In genomic region chr15:78916052-78916826, GRCm38 (mm10) we compare ENCODE assay signal across 8 mouse cellular contexts. TPM values are rescaled to one million over a fixed set of nuclear protein-coding genes. Genes with fewer than 3 reads are reported as not detected.
A peak's percentile ranks its signal among the peaks of the same experiment; 100 is the strongest.
DNase-seq lines count a peak whose midpoint lies in the region; ATAC-seq and TF ChIP-seq lines count a peak whose summit lies in the region.

No protein-coding gene starts in this region.

- no peak for ATAC-seq in forebrain, postnatal 0 days
- no peak for ATAC-seq in midbrain, embryonic 12.5 days (ENCODE audit: low FRiP score, low read depth)

- H3K27ac ChIP-seq in layer of hippocampus, adult 2 months: peak overlapping the region; percentile 69
- H3K27ac ChIP-seq in forebrain, postnatal 0 days (ENCODE audit: low read depth, low read length): peak overlapping the region; percentile 45; the same call in 1 of the 2 replicates
- H3K27ac ChIP-seq in midbrain, embryonic 12.5 days (replicated peaks): peak overlapping the region; percentile 15; the same call in 1 of the 2 replicates

- H3K27me3 ChIP-seq in forebrain, postnatal 0 days (ENCODE audit: insufficient read depth, low read length): no peaks in the 10 kb centered on the region
- peaks cover 3% of the 10 kb centered on the region; the same call in 1 of the 2 replicates for H3K27me3 ChIP-seq in midbrain, embryonic 12.5 days

- no peak for DNase-seq in layer of hippocampus, adult 2 months (ENCODE audit: low spot score in 2 of 2)
- no peak for DNase-seq in layer of hippocampus, adult 9-11 months
- peak; percentile 71 to 78 for DNase-seq in cerebellum, adult 18-20 months
- DNase-seq in forebrain, postnatal 0 days: peak; percentile 36
- no peak for DNase-seq in gastrocnemius, adult 8-10 months (ENCODE audit: low spot score in 2 of 2)
- no peak for DNase-seq in lung, postnatal 25 days (ENCODE audit: low spot score)
- DNase-seq in adrenal gland, postnatal 36 days: no peak

- H3K36me3 ChIP-seq in forebrain, postnatal 0 days (ENCODE audit: insufficient read depth): peaks cover 19% of the 10 kb centered on the region
- peaks cover 20% of the 10 kb centered on the region for H3K36me3 ChIP-seq in midbrain, embryonic 12.5 days

- H3K4me1 ChIP-seq in forebrain, postnatal 0 days (ENCODE audit: insufficient read depth): peaks cover 25% of the 10 kb centered on the region
- H3K4me1 ChIP-seq in midbrain, embryonic 12.5 days: peaks cover 31% of the 10 kb centered on the region

- peak overlapping the region; percentile 51 for H3K9ac ChIP-seq in forebrain, postnatal 0 days
- peak overlapping the region; percentile 76 for H3K9ac ChIP-seq in midbrain, embryonic 12.5 days (replicated peaks)

- 28% methylated on average over 12 of the region's 12 CpGs for WGBS in forebrain, postnatal 0 days
- WGBS in midbrain, embryonic 12.5 days: 43% methylated on average over 12 of the region's 12 CpGs

- peak overlapping the region; percentile 84 for H3K4me2 ChIP-seq in forebrain, postnatal 0 days (ENCODE audit: low read depth)
- peak overlapping the region; percentile 86 for H3K4me2 ChIP-seq in midbrain, embryonic 12.5 days (replicated peaks)

- no peaks in the 10 kb centered on the region for H3K9me3 ChIP-seq in forebrain, postnatal 0 days (ENCODE audit: low read length)
- no peaks in the 10 kb centered on the region for H3K9me3 ChIP-seq in midbrain, embryonic 12.5 days

- H3K4me3 ChIP-seq in layer of hippocampus, adult 2 months: peak overlapping the region; percentile 80
- peak overlapping the region; percentile 72 for H3K4me3 ChIP-seq in forebrain, postnatal 0 days (ENCODE audit: low read depth, low read length)
- H3K4me3 ChIP-seq in midbrain, embryonic 12.5 days: peak overlapping the region; percentile 63

- TF ChIP-seq CTCF in layer of hippocampus, adult 2 months (conservative IDR thresholded peaks at IDR 0.05): no peak
- TF ChIP-seq CTCF in forebrain, postnatal 0 days (IDR thresholded peaks at IDR 0.05; ENCODE audit: low read depth): no peak; the same call in 1 of the 2 replicates

RNA-seq across cellular contexts. Expression of gene Pdxp, which starts 2.5 kb away (rescaled TPM):
- total RNA-seq in layer of hippocampus, adult 2 months (2021): 100 to 1,000 TPM; 162 to 172 TPM
- total RNA-seq in forebrain, postnatal 0 days (2014; rRNA removed): 263 and 283 TPM in 2 replicates
- 174 and 175 TPM in 2 replicates for polyA plus RNA-seq in forebrain, postnatal 0 days (2015; fragmentation: Nextera tagmentation; extraction: Ambion mirVana)
- 46.3 and 53.7 TPM in 2 replicates for polyA plus RNA-seq in midbrain, embryonic 12.5 days (2016; fragmentation: Nextera tagmentation; extraction: Ambion mirVana)
- total RNA-seq in gastrocnemius, adult 8-10 months (2022): 1 to 10 TPM; 1.7 to 2.7 (median 2.1) TPM
- 1 to 10 TPM; 3.3 to 3.7 TPM for total RNA-seq in adrenal gland, postnatal 36 days (2021)

RNA-seq across cellular contexts. Expression of gene Lgals1, which starts 10.3 kb away (rescaled TPM):
- 10 to 100 TPM; 18.9 to 20.2 TPM for total RNA-seq in layer of hippocampus, adult 2 months (2021)
- 31.8 and 43.6 TPM in 2 replicates for total RNA-seq in forebrain, postnatal 0 days (2014; rRNA removed)
- 63.2 and 99.4 TPM in 2 replicates for polyA plus RNA-seq in forebrain, postnatal 0 days (2015; fragmentation: Nextera tagmentation; extraction: Ambion mirVana)
- 346 and 420 TPM in 2 replicates for polyA plus RNA-seq in midbrain, embryonic 12.5 days (2016; fragmentation: Nextera tagmentation; extraction: Ambion mirVana)
- 100 to 1,000 TPM; 214 to 406 (median 281) TPM for total RNA-seq in gastrocnemius, adult 8-10 months (2022)
- 100 to 1,000 TPM; 303 to 486 TPM for total RNA-seq in adrenal gland, postnatal 36 days (2021)

RNA-seq across cellular contexts. Expression of gene Sh3bp1, which starts 16.7 kb away (rescaled TPM):
- total RNA-seq in layer of hippocampus, adult 2 months (2021): 10 to 100 TPM; 27.7 to 41.8 TPM
- 2.0 and 6.4 TPM in 2 replicates for total RNA-seq in forebrain, postnatal 0 days (2014; rRNA removed)
- polyA plus RNA-seq in forebrain, postnatal 0 days (2015; fragmentation: Nextera tagmentation; extraction: Ambion mirVana): 3.3 and 4.3 TPM in 2 replicates
- polyA plus RNA-seq in midbrain, embryonic 12.5 days (2016; fragmentation: Nextera tagmentation; extraction: Ambion mirVana): 8.2 and 9.3 TPM in 2 replicates
- total RNA-seq in gastrocnemius, adult 8-10 months (2022): 1 to 10 TPM in 2 of 4 experiments, under 1 TPM in 2; 0.80 to 1.7 (median 1.2) TPM
- total RNA-seq in adrenal gland, postnatal 36 days (2021): 1 to 10 TPM; 7.2 to 8.5 TPM

RNA-seq across cellular contexts. Expression of gene Gm49510, which starts 16.8 kb away (rescaled TPM):
- total RNA-seq in layer of hippocampus, adult 2 months (2021): under 1 TPM in 1 of 2 experiments, not detected in 1; 0.27 TPM
- total RNA-seq in forebrain, postnatal 0 days (2014; rRNA removed): not detected in 2 replicates
- polyA plus RNA-seq in forebrain, postnatal 0 days (2015; fragmentation: Nextera tagmentation; extraction: Ambion mirVana): not detected in 2 replicates
- polyA plus RNA-seq in midbrain, embryonic 12.5 days (2016; fragmentation: Nextera tagmentation; extraction: Ambion mirVana): 0.10 TPM in 1 of 2 replicates, not detected in the other
- total RNA-seq in gastrocnemius, adult 8-10 months (2022): not detected
- total RNA-seq in adrenal gland, postnatal 36 days (2021): not detected

RNA-seq across cellular contexts. Expression of gene Nol12, which starts 18.5 kb away (rescaled TPM):
- total RNA-seq in layer of hippocampus, adult 2 months (2021): 10 to 100 TPM; 41.4 to 41.8 TPM
- 11.2 and 17.6 TPM in 2 replicates for total RNA-seq in forebrain, postnatal 0 days (2014; rRNA removed)
- 60.3 and 64.2 TPM in 2 replicates for polyA plus RNA-seq in forebrain, postnatal 0 days (2015; fragmentation: Nextera tagmentation; extraction: Ambion mirVana)
- polyA plus RNA-seq in midbrain, embryonic 12.5 days (2016; fragmentation: Nextera tagmentation; extraction: Ambion mirVana): 50.2 and 59.6 TPM in 2 replicates
- 10 to 100 TPM; 24.0 to 31.2 (median 28.1) TPM for total RNA-seq in gastrocnemius, adult 8-10 months (2022)
- 10 to 100 TPM; 41.5 to 47.4 TPM for total RNA-seq in adrenal gland, postnatal 36 days (2021)

Comparison
In these comparisons a context has a peak if more than half of its experiments do, and no peak if none do; other contexts are left out.
1. DNase-seq: peak in cerebellum, adult 18-20 months (2 of 2) and forebrain, postnatal 0 days (single experiment); none in layer of hippocampus, adult 2 months (0 of 2), layer of hippocampus, adult 9-11 months (single experiment), gastrocnemius, adult 8-10 months (0 of 2), lung, postnatal 25 days (single experiment) and adrenal gland, postnatal 36 days (0 of 2).
2. H3K27ac ChIP-seq: peak in every context shown above with its lines; median percentile 69 in layer of hippocampus, adult 2 months; 45 in forebrain, postnatal 0 days; 15 in midbrain, embryonic 12.5 days.
3. RNA of gene Pdxp, which starts 2.5 kb away (total RNA-seq): 263 to 283 TPM in forebrain, postnatal 0 days and 162 to 172 TPM in layer of hippocampus, adult 2 months; 3.3 to 3.7 TPM in adrenal gland, postnatal 36 days and 1.7 to 2.7 TPM in gastrocnemius, adult 8-10 months; every median in the first group is over 10 times any median in the second.
4. Peak in every context shown above with its lines, with median percentiles within 50 percentile points of each other: H3K4me3 ChIP-seq.